Mouse (Mus musculus) stomach, postnatal 0 days (tissue): ENCODE data around the gene Lrrn2.

Experiments used
- CTCF ChIP-seq: IDR thresholded peaks from 2 replicates; pipeline ENCODE4 v1.5.1; 2016; ENCODE audit warnings: antibody characterized with exemption, low read depth, mild to moderate bottlenecking, moderate library complexity
- EP300 ChIP-seq: optimal IDR thresholded peaks from 2 replicates; pipeline ENCODE3; 2016; ENCODE audit warnings: antibody characterized with exemption

DNA sequence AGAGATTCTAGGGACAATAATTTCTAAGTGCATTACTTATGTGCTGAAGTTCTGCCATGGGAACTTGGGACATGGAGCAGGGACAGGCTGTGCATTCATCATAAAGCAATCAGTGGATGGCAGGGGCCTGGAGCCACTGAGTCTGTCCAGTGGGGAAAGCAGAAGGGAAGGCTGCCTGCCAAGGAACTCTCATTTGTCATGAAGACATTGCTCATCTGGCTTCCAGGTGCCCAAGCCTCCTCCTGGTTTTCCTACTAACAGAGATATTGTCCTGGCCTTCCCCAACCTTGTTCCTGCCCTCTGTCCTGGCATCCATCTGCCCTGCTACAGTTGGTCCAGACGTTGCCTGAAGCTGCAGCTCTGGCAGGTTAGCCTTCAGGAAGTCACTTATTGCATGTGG lies 97.3 kb downstream of the Lrrn2 start:
- no peak for TF ChIP-seq CTCF
- TF ChIP-seq EP300: no peak
